Mouse (Mus musculus): ENCODE results near the gene Slc24a4. TPM values are rescaled to one million over a fixed set of nuclear protein-coding genes. Genes with fewer than 3 reads are reported as not detected.

The Slc24a4 gene
- polyA plus RNA-seq (2015; fragmentation: Nextera tagmentation; extraction: Ambion mirVana): 2.8 and 2.9 TPM in 2 replicates

DNA sequence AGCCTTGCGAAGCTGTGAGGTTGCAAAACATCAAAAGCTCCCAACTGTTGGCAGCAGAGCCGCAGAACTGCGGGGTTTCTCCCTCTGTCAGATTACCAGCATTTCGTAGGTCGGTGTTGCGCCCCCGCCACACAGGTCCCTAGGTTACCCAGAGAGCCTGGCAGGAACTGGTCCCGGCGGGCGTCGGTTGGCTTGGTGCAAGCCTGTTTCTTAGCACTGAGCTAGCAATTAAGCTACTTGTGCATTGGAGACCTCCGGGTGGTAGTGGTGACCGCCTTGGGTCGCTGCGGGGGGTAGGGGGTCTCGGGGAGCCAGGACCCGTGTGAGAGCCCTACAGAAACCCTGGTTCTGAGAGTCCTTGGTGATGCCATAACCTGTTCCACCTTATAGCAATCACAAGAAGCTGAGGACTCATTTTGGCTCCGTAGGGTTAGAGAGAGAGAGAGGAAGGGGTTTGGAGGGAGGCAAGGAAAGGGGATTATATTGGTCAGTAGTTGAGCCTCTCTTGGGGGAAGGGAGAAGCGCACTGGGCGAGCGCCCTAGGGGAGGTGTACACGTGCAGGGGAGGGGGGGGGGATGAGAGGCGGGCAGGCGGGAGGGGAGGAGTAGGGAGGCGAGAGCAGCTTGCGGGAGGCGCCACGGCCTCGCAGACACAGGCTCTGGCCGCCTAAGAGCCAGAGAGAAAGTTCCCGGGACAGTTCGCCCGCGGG, at the start of gene Slc24a4:
Gene Slc24a4, plus strand, starts transcription at position 653 of the 710 bp plus-strand sequence.
- Histone ChIP-seq H3K27ac (no peak within 1 kb of the TSS), H3K36me3 (no peaks in the 10 kb centered on the region), H3K4me3 (peak within 1 kb of the TSS; percentile 62), H3K27me3 (peaks cover 48% of the 10 kb centered on the region), H3K9ac (peak within 1 kb of the TSS; percentile 49), H3K9me3 (replicated peaks) (no peaks in the 10 kb centered on the region), H3K4me1 (replicated peaks) (peaks cover 21% of the 10 kb centered on the region), H3K4me2 (peak within 1 kb of the TSS; percentile 98)
- peak; percentile 53 for ATAC-seq (replicated peaks; ENCODE audit: insufficient number of reproducible peaks, insufficient read depth, low FRiP score, low read depth)
- WGBS: under 1% methylated on average over 28 of the region's 34 CpGs

DNA sequence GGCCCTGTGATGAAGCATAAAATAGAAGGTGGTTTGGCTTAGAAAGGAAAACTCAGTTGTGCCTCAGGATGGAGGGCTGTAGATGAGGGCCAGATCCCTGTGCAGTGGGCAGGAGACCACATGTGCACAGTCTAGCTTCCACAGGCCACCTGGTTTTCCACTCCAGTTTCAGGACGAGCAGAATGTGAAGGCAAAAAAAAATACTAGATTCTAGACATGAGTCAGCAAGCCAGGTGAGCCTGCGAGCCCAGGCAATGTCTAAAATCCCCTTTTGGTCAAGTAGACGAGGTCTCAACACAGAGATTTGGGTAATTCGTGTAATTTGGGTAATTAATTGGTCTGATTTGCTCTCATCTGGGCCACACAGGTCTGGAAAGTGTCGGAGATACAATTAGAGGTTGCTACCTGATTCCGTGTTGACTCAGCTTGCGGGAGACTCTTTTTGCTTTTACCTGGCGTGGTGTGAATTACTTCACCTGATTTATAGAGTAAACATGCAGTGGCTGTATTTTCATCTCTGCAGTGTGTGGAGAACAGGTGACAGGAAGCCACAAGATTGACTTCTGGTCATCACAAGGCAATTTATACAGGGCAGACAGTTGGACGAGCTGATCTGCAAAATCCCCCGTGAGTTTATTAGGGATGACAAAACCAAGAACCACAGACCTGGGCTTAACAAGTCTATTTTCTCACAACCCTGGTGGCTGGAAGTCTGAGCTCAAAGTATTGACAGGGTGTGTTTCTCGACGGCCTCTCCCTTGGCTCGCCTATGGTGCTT, 45.7 kb upstream of the Slc24a4 start:
- Histone ChIP-seq H3K27me3 (no peaks in the 10 kb centered on the region), H3K4me1 (replicated peaks) (no peaks in the 10 kb centered on the region), H3K9ac (no peak overlapping the region), H3K36me3 (no peaks in the 10 kb centered on the region), H3K4me2 (no peak overlapping the region), H3K9me3 (replicated peaks) (no peaks in the 10 kb centered on the region), H3K27ac (no peak overlapping the region), H3K4me3 (no peak overlapping the region)
- 78% methylated on average over 13 of the region's 13 CpGs for WGBS
- no peak for ATAC-seq (replicated peaks; ENCODE audit: insufficient number of reproducible peaks, insufficient read depth, low FRiP score, low read depth)

DNA sequence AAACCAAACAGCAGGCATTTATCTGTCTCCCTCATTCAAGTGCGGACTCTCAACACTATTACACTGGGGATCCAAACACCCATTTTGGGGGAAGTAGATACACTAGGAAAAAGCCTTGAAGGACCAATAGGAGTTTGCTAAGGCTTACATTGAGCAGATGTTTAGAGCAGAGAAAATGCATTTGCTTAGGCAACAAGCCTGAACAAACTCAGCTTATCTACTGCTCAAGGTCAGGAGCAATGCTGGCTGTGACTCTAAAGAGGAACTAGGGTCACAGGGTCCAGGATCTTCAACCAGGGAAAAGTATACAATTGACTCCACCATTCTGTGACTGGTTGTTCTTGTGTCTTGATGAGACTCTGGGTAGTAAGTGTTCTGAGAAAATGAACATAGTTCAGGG, 38.0 kb upstream of the Slc24a4 start:
- Histone ChIP-seq H3K4me2 (no peak overlapping the region), H3K36me3 (no peaks in the 10 kb centered on the region), H3K27ac (no peak overlapping the region), H3K9ac (no peak overlapping the region), H3K4me3 (no peak overlapping the region), H3K4me1 (replicated peaks) (peaks cover 8% of the 10 kb centered on the region), H3K9me3 (replicated peaks) (no peaks in the 10 kb centered on the region), H3K27me3 (no peaks in the 10 kb centered on the region)
- 77% methylated on average over 1 of the region's 1 CpGs for WGBS
- no peak for ATAC-seq (replicated peaks; ENCODE audit: insufficient number of reproducible peaks, insufficient read depth, low FRiP score, low read depth)

DNA sequence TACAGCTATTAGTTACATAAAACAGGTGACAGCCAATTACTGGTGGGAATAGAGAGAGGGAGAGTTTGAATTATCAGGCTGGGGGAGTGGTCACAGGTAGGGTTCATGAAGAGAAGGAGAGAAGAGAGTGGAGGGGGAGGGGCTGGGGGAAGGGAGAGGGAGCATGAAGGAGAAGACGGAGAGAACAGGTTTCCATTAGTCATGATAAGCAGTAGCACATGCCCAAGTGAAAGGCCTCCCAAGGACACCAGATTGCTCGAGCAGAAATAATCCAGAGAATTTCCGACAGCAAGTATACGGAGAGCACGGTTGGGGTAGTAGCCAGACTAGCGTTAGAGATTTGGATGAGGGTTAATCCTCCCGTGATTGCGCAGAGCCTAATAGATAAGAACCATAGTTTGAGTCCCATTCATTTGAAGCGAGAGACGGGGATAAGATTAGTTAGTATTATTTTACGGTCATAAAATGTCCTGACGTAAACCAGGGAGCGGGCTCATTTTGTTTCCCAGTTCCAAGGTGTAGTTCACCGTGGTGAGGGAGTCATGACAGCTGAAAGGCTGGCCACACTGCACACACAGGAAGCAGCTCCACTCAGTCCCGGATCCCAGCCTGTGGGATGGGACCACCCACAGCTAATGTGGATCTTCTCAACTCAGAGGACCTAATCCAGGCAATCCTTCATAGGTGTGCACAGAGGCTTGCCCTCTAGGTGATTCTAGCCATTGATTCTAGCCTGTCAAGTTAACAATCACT, 36.0 kb upstream of the Slc24a4 start:
- Histone ChIP-seq H3K27ac (no peak overlapping the region), H3K4me3 (no peak overlapping the region), H3K9ac (no peak overlapping the region), H3K4me1 (replicated peaks) (peaks cover 8% of the 10 kb centered on the region), H3K9me3 (replicated peaks) (no peaks in the 10 kb centered on the region), H3K4me2 (no peak overlapping the region), H3K36me3 (no peaks in the 10 kb centered on the region), H3K27me3 (no peaks in the 10 kb centered on the region)
- ATAC-seq (replicated peaks; ENCODE audit: insufficient number of reproducible peaks, insufficient read depth, low FRiP score, low read depth): no peak
- 51% methylated on average over 15 of the region's 15 CpGs for WGBS

DNA sequence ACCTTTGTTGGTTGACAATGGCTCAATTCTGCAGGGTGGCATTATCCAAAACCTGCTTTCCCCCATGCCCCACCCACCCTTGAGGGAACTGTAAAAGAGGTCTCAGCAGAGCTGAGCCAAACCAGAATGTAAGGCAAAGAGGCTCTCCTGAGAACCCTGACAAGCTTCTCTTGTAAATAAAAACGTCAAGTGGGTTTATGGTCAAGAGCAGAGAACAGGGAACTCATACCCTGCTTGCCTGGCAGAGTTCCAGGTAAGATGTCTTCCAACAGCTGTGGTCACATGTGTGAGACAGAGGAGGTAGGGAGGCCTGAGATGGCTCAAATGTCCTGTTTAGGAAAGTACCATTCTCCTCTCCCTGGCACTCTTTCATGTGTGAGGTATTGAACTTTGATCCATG, 22.5 kb upstream of the Slc24a4 start:
- no peak for ATAC-seq (replicated peaks; ENCODE audit: insufficient number of reproducible peaks, insufficient read depth, low FRiP score, low read depth)
- Histone ChIP-seq H3K4me3 (no peak overlapping the region), H3K9me3 (replicated peaks) (no peaks in the 10 kb centered on the region), H3K36me3 (no peaks in the 10 kb centered on the region), H3K27me3 (no peaks in the 10 kb centered on the region), H3K4me2 (no peak overlapping the region), H3K27ac (no peak overlapping the region), H3K9ac (no peak overlapping the region), H3K4me1 (replicated peaks) (no peaks in the 10 kb centered on the region)
- WGBS: 27% methylated on average over 1 of the region's 1 CpGs

- Histone ChIP-seq H3K4me3 (no peak overlapping the region), H3K9ac (no peak overlapping the region), H3K9me3 (replicated peaks) (no peaks in the 10 kb centered on the region), H3K27me3 (no peaks in the 10 kb centered on the region), H3K4me1 (replicated peaks) (0 out of 2 replicates have a peak, but pooled peaks cover 4% of the 10 kb centered on the region), H3K4me2 (no peak overlapping the region), H3K27ac (no peak overlapping the region), H3K36me3 (no peaks in the 10 kb centered on the region)
- no peak for ATAC-seq (replicated peaks; ENCODE audit: insufficient number of reproducible peaks, insufficient read depth, low FRiP score, low read depth)
Measured at GRCm38 (mm10) chr12:102108851-102109250, 19.7 kb upstream of the Slc24a4 start.

GRCm38 (mm10) chr12:102112491-102112890, 16.0 kb upstream of the Slc24a4 start:
- 50% methylated on average over 4 of the region's 4 CpGs for WGBS
- Histone ChIP-seq H3K27ac (no peak overlapping the region), H3K4me3 (no peak overlapping the region), H3K9me3 (replicated peaks) (no peaks in the 10 kb centered on the region), H3K9ac (no peak overlapping the region), H3K36me3 (no peaks in the 10 kb centered on the region), H3K4me2 (no peak overlapping the region), H3K27me3 (no peaks in the 10 kb centered on the region), H3K4me1 (replicated peaks) (0 out of 2 replicates have a peak, but pooled peaks cover 4% of the 10 kb centered on the region)
- ATAC-seq (replicated peaks; ENCODE audit: insufficient number of reproducible peaks, insufficient read depth, low FRiP score, low read depth): no peak

- Histone ChIP-seq H3K9ac (no peak overlapping the region), H3K27me3 (no peaks in the 10 kb centered on the region), H3K4me2 (no peak overlapping the region), H3K4me1 (replicated peaks) (peaks cover 5% of the 10 kb centered on the region; the same call in 1 of the 2 replicates), H3K36me3 (no peaks in the 10 kb centered on the region), H3K27ac (no peak overlapping the region), H3K4me3 (no peak overlapping the region), H3K9me3 (replicated peaks) (no peaks in the 10 kb centered on the region)
- WGBS: 67% methylated on average over 7 of the region's 7 CpGs
- ATAC-seq (replicated peaks; ENCODE audit: insufficient number of reproducible peaks, insufficient read depth, low FRiP score, low read depth): no peak
Measured at GRCm38 (mm10) chr12:102112901-102113300, 15.6 kb upstream of the Slc24a4 start.

- H3K4me2 ChIP-seq: no peak overlapping the region
- 65% methylated on average over 3 of the region's 3 CpGs for WGBS
Measured at GRCm38 (mm10) chr12:102113391-102113790, 15.1 kb upstream of the Slc24a4 start.

GRCm38 (mm10) chr12:102116580-102116979, 12.0 kb upstream of the Slc24a4 start:
- Histone ChIP-seq H3K9me3 (replicated peaks) (no peaks in the 10 kb centered on the region), H3K9ac (no peak overlapping the region), H3K4me2 (no peak overlapping the region), H3K27ac (no peak overlapping the region), H3K27me3 (no peaks in the 10 kb centered on the region), H3K4me3 (no peak overlapping the region), H3K36me3 (no peaks in the 10 kb centered on the region), H3K4me1 (replicated peaks) (peaks cover 10% of the 10 kb centered on the region)
- 80% methylated on average over 3 of the region's 3 CpGs for WGBS
- ATAC-seq (replicated peaks; ENCODE audit: insufficient number of reproducible peaks, insufficient read depth, low FRiP score, low read depth): no peak

More at GRCm38 (mm10) chr12:102113391-102113790, 15.1 kb upstream of the Slc24a4 start:
- Histone ChIP-seq H3K27me3 (no peaks in the 10 kb centered on the region), H3K4me3 (no peak overlapping the region), H3K4me1 (replicated peaks) (peaks cover 10% of the 10 kb centered on the region), H3K9me3 (replicated peaks) (no peaks in the 10 kb centered on the region), H3K36me3 (no peaks in the 10 kb centered on the region), H3K27ac (no peak overlapping the region), H3K9ac (no peak overlapping the region)
- ATAC-seq (replicated peaks; ENCODE audit: insufficient number of reproducible peaks, insufficient read depth, low FRiP score, low read depth): no peak

- 0 out of 2 replicates have a peak, but pooled peaks have one; percentile 14 for ATAC-seq (replicated peaks; ENCODE audit: insufficient number of reproducible peaks, insufficient read depth, low FRiP score, low read depth)
- Histone ChIP-seq H3K4me1 (replicated peaks) (peaks cover 6% of the 10 kb centered on the region), H3K9me3 (replicated peaks) (no peaks in the 10 kb centered on the region), H3K4me2 (no peak overlapping the region), H3K27me3 (no peaks in the 10 kb centered on the region), H3K36me3 (no peaks in the 10 kb centered on the region), H3K27ac (no peak overlapping the region), H3K4me3 (no peak overlapping the region), H3K9ac (no peak overlapping the region)
- WGBS: 21% methylated on average over 7 of the region's 7 CpGs
Measured at GRCm38 (mm10) chr12:102118014-102118413, 10.5 kb upstream of the Slc24a4 start.

Measured in heart, embryonic 15.5 days (tissue).